Mouse (Mus musculus) liver, embryonic 14.5 days (tissue): ENCODE measurements around the gene Dap. TPM values are rescaled to one million over a fixed set of nuclear protein-coding genes. Genes with fewer than 3 reads are reported as not detected.

Source experiments
- ATAC-seq: fragments of 200-750 bp; cut with Nextera tagmentation; 2 replicates; pipeline ENCODE4 v1.8.0; 2017; ENCODE audit warnings: moderate number of reproducible peaks, mild to moderate bottlenecking, moderate library complexity; ENCODE audit not compliant: insufficient read depth
- DNase-seq, 3 experiments: peaks; one replicate each; pipeline ENCODE4 v3.0.0-alpha.2; 2012 to 2013; ENCODE audit warnings: low read depth in 3 of 3, low spot score in 3 of 3
- H3K27ac ChIP-seq: fragments of 300-500 bp; sonication (generic); 2 replicates; pipeline ENCODE4 v1.5.1; 2014; ENCODE audit warnings: moderate library complexity, mild to moderate bottlenecking, control low read depth, inconsistent platforms
- H3K27me3 ChIP-seq: fragments of 300-500 bp; sonication (generic); 2 replicates; pipeline ENCODE4 v1.6.1; 2014; ENCODE audit warnings: mild to moderate bottlenecking, low read length, moderate library complexity; ENCODE audit not compliant: control insufficient read depth, insufficient read depth
- H3K36me3 ChIP-seq: fragments of 300-500 bp; sonication (generic); replicated peaks from 2 replicates; pipeline ENCODE4 v1.6.1; 2014; ENCODE audit warnings: low read depth; ENCODE audit not compliant: control insufficient read depth, insufficient read depth
- H3K4me1 ChIP-seq, 2 experiments: fragments of 200-500 bp in 1 of 2; fragments of 300-500 bp in 1 of 2; sonication (generic) in 1 of 2; replicated peaks; 2 replicates each; pipeline ENCODE4 v1.6.1; 2012 to 2014; ENCODE audit warnings: antibody characterized with exemption in 1 of 2, inconsistent platforms in 1 of 2, low read length in 1 of 2; ENCODE audit not compliant: control insufficient read depth in 2 of 2, insufficient read depth in 2 of 2
- H3K4me2 ChIP-seq: fragments of 300-500 bp; sonication (generic); 2 replicates; pipeline ENCODE4 v1.6.1; 2014; ENCODE audit warnings: low read depth, mild to moderate bottlenecking, control low read depth, moderate library complexity
- H3K4me3 ChIP-seq, 2 experiments: fragments of 200-500 bp in 1 of 2; fragments of 300-500 bp in 1 of 2; sonication (generic) in 1 of 2; 2 replicates each; pipeline ENCODE4 v1.5.1; 2012 to 2014; ENCODE audit warnings: low read depth in 2 of 2, low read length in 2 of 2, mild to moderate bottlenecking in 2 of 2, control low read depth in 1 of 2, inconsistent platforms in 1 of 2, moderate library complexity in 1 of 2; ENCODE audit not compliant: insufficient read depth in 1 of 2
- H3K9ac ChIP-seq: fragments of 300-500 bp; sonication (generic); replicated peaks from 2 replicates; pipeline ENCODE4 v1.6.1; 2014; ENCODE audit warnings: mild to moderate bottlenecking, control low read depth, moderate library complexity
- H3K9me3 ChIP-seq: fragments of 300-500 bp; sonication (generic); 2 replicates; pipeline ENCODE4 v1.6.1; 2016; ENCODE audit warnings: low read length, mixed read lengths; ENCODE audit not compliant: control insufficient read depth
- CTCF ChIP-seq: IDR thresholded peaks from 2 replicates; pipeline ENCODE4 v1.5.1; 2016; ENCODE audit warnings: antibody characterized with exemption, low read depth, control low read depth
- EP300 ChIP-seq: IDR thresholded peaks from 2 replicates; pipeline ENCODE4 v1.6.1; 2016; ENCODE audit warnings: antibody characterized with exemption, low read depth
- WGBS: fragments of 180-500 bp; shearing (Covaris S2); extraction: QIAGEN DNeasy Blood & Tissue Kit; methylation state at CpG from one replicate; pipeline ENCODE4 v1.1.7; 2014; ENCODE audit not compliant: insufficient replicate concordance; 5-methylcytosine and 5-hydroxymethylcytosine counted together
- polyA plus RNA-seq, 2 experiments: library from polyadenylated mRNA; depleted of rRNA in 1 of 2; stranded (reverse) in 1 of 2; unstranded in 1 of 2; fragments of >200 nt; fragmentation: Nextera tagmentation in 1 of 2; extraction: Ambion mirVana in 1 of 2; gene quantifications; 2 replicates each; pipeline versions ENCODE4 v1.2.1 to v1.2.3; 2012 to 2014

Dap gene
- polyA plus RNA-seq, 2 experiments = 22.5 to 44.4 TPM

DNA sequence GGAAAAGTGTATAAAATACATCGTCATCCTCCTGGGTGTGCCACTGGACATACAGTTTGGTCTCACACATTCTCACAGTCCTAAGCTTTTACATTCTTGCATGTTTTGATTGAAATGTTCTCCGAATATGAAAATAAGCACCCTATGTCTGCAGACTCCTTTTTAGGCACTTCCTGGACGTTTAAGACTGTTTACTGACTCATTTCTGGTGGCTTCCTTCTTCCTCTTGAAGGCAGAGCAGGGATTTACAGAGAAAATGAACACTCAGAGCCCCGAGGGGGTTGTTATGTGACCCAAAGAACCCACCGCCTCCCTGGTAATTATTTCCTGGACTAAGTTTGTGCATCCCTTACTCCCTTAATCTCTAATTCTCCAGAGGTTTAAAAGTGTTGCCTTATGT lies 13.8 kb downstream of the Dap start:
- Histone ChIP-seq H3K27me3 (no peaks in the 10 kb centered on the region), H3K9me3 (no peaks in the 10 kb centered on the region), H3K9ac (no peak overlapping the region), H3K4me1 (peaks cover 2 to 6% of the 10 kb centered on the region in 2 experiments; a peak in 1 of 4 replicates), H3K4me2 (no peak overlapping the region), H3K36me3 (peaks cover 4% of the 10 kb centered on the region), H3K4me3 (no peak overlapping the region), H3K27ac (no peak overlapping the region)
- TF ChIP-seq EP300 = no peak
- no peak for TF ChIP-seq CTCF
- WGBS = 46% methylated on average over 5 of the region's 5 CpGs
- DNase-seq (no peak), ATAC-seq (no peak)

DNA sequence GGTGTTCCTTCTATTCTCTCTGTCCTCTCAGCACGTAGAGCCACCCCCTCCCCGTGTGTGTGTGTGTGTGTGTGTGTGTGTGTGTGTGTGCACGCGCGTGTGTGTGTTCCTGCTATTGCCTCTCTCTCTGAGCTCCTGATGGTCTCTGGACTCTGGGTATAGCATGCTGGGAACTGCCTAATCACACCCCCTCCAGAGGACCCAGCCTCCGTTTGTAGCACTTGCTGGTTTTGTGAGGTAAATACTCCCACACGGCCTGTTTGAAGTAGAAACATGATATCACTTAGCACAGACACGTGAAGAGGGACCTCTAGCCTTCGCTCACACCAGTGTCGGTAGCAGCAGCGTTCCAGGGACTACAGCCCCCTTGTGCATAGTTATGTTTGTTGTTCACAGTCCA lies 14.5 kb downstream of the Dap start:
- Histone ChIP-seq H3K9me3 (no peaks in the 10 kb centered on the region), H3K9ac (no peak overlapping the region), H3K27me3 (no peaks in the 10 kb centered on the region), H3K27ac (no peak overlapping the region), H3K4me2 (no peak overlapping the region), H3K36me3 (peaks cover 4% of the 10 kb centered on the region), H3K4me3 (no peak overlapping the region), H3K4me1 (peaks cover 2 to 6% of the 10 kb centered on the region in 2 experiments; a peak in 1 of 4 replicates)
- TF ChIP-seq CTCF = no peak
- no peak for TF ChIP-seq EP300
- 0 out of 2 replicates have a peak, but pooled peaks have one; percentile 14 for ATAC-seq
- DNase-seq = no peak
- 67% methylated on average over 11 of the region's 11 CpGs for WGBS

DNA sequence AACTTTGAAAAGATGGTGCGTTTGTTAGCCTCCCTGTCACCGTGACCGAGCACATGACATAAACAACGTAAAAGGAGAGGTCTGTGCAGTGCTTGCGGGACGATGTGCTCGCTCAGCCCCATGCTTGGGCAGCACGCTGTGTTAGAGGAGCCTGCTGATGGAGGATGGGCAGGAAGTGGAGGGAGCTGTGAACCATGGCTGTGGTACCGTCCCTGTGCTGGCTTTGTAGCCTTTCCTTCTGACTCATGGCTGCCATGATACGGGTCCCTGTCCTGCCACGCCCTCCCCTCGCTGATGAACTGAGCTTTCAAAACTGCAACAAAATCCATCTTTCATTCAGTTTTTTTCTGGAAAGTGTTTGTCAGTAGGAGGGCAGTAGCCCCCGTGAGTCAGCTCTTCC lies 15.6 kb downstream of the Dap start:
- Histone ChIP-seq H3K4me2 (no peak overlapping the region), H3K27ac (no peak overlapping the region), H3K9me3 (no peaks in the 10 kb centered on the region), H3K4me3 (no peak overlapping the region), H3K36me3 (peaks cover 4% of the 10 kb centered on the region), H3K4me1 (peaks cover 2 to 6% of the 10 kb centered on the region in 2 experiments; a peak in 1 of 4 replicates), H3K9ac (no peak overlapping the region), H3K27me3 (no peaks in the 10 kb centered on the region)
- WGBS = 74% methylated on average over 13 of the region's 13 CpGs
- no peak for DNase-seq
- TF ChIP-seq CTCF (no peak), EP300 (no peak)
- no peak for ATAC-seq

DNA sequence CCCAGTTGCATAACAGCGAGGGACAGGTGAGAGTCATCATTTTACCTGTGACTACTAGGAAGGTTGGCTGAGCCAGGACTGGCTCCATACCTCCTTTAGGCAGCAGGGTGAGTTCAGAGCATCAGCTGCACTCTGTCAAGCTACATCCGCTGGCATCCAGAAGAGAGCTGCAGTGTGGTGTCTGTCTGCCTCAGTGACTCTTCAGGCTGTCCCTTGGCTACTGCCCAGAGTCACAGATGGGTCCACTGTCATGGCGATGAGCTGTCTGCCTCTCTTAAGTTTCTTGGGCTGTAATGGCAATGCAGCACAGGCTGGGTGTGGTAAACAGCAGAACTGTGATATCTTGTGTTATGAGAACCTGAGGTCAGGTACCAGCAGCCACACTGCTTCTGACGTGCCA lies 16.1 kb downstream of the Dap start:
- Histone ChIP-seq H3K4me3 (no peak overlapping the region), H3K27me3 (no peaks in the 10 kb centered on the region), H3K9ac (no peak overlapping the region), H3K4me1 (peaks cover 2 to 6% of the 10 kb centered on the region in 2 experiments; a peak in 1 of 4 replicates), H3K9me3 (no peaks in the 10 kb centered on the region), H3K4me2 (no peak overlapping the region), H3K36me3 (peaks cover 4% of the 10 kb centered on the region), H3K27ac (no peak overlapping the region)
- TF ChIP-seq CTCF (no peak), EP300 (no peak)
- DNase-seq = no peak
- ATAC-seq = no peak
- WGBS = 80% methylated on average over 4 of the region's 4 CpGs

DNA sequence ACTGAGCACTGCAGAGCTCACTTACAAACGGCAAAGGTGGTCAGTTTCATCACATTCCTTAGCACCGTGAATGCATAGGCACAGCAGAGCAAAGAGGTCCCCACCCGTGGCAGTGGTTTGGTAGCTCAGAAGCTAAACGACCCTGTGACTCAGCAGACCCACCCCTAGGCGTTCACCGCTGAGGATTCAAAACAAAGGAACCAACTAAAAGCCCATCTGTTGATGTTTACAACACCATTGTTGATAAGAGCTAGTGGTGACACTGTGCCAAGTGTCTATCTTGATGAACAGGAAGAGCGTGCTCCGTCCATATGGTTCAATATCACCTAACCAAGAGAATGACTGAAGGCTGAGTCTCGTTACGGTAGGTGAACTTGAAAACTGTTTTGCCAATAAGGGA lies 19.1 kb downstream of the Dap start:
- no peak for DNase-seq
- Histone ChIP-seq H3K27ac (no peak overlapping the region), H3K9me3 (no peaks in the 10 kb centered on the region), H3K27me3 (no peaks in the 10 kb centered on the region), H3K9ac (no peak overlapping the region), H3K36me3 (peaks cover 4% of the 10 kb centered on the region), H3K4me2 (no peak overlapping the region), H3K4me3 (no peak overlapping the region), H3K4me1 (no peaks in the 10 kb centered on the region; a peak in 1 of 4 replicates)
- no peak for ATAC-seq
- 32% methylated on average over 10 of the region's 10 CpGs for WGBS
- TF ChIP-seq CTCF (no peak), EP300 (no peak)
